Mouse (Mus musculus): ENCODE results near the gene Vcl. TPM values are rescaled to one million over a fixed set of nuclear protein-coding genes. Genes with fewer than 3 reads are reported as not detected.
A peak's percentile ranks its signal among the peaks of the same experiment; 100 is the strongest.

The Vcl gene
- polyA plus RNA-seq, 1 experiment from 2014 or later, result 9.0 TPM

- Histone ChIP-seq H3K4me2 (replicated peaks) (no peak overlapping the region), H3K9ac (replicated peaks) (no peak overlapping the region), H3K27me3 (no peaks in the 10 kb centered on the region)
These were observed 12.3 kb upstream of the Vcl start for GRCm38 (mm10) chr14:20916625-20917612.

GRCm38 (mm10) chr14:20924071-20924789 lies 5.0 kb upstream of the Vcl start:
- H3K9me3 ChIP-seq, result no peaks in the 10 kb centered on the region
- 86% methylated on average over 5 of the region's 5 CpGs for WGBS
- no peak overlapping the region for H3K4me2 ChIP-seq (replicated peaks)
- no peak overlapping the region for H3K4me3 ChIP-seq
- no peaks in the 10 kb centered on the region for H3K36me3 ChIP-seq
- ATAC-seq (replicated peaks), result no peak
- H3K9ac ChIP-seq (replicated peaks), result no peak overlapping the region
- H3K27me3 ChIP-seq, result no peaks in the 10 kb centered on the region
- H3K4me1 ChIP-seq, result no peaks in the 10 kb centered on the region
- H3K27ac ChIP-seq (replicated peaks), result no peak overlapping the region

More at GRCm38 (mm10) chr14:20916625-20917612, 12.3 kb upstream of the Vcl start:
- Histone ChIP-seq H3K4me1 (no peaks in the 10 kb centered on the region), H3K27ac (replicated peaks) (no peak overlapping the region), H3K9me3 (no peaks in the 10 kb centered on the region), H3K36me3 (no peaks in the 10 kb centered on the region), H3K4me3 (no peak overlapping the region)
- ATAC-seq (replicated peaks), result no peak
- WGBS, result 91% methylated on average over 7 of the region's 7 CpGs

GRCm38 (mm10) chr14:20927470-20928307 lies 1.5 kb upstream of the Vcl start:
- Histone ChIP-seq H3K27ac (replicated peaks) (no peak overlapping the region), H3K4me1 (peaks cover 16% of the 10 kb centered on the region), H3K9me3 (no peaks in the 10 kb centered on the region), H3K4me2 (replicated peaks) (no peak overlapping the region), H3K36me3 (no peaks in the 10 kb centered on the region), H3K4me3 (no peak overlapping the region), H3K9ac (replicated peaks) (no peak overlapping the region), H3K27me3 (no peaks in the 10 kb centered on the region)
- ATAC-seq (replicated peaks), result no peak
- WGBS, result 89% methylated on average over 4 of the region's 4 CpGs

- peak overlapping the region; percentile 71 for H3K4me2 ChIP-seq (replicated peaks)
- no peaks in the 10 kb centered on the region for H3K9me3 ChIP-seq
- ATAC-seq (replicated peaks), result no peak
- H3K9ac ChIP-seq (replicated peaks), result 0 out of 2 replicates have a peak overlapping the region, but pooled peaks have one; percentile 47
- 24% methylated on average over 4 of the region's 4 CpGs for WGBS
- H3K36me3 ChIP-seq, result no peaks in the 10 kb centered on the region
- H3K27me3 ChIP-seq, result no peaks in the 10 kb centered on the region
- H3K27ac ChIP-seq (replicated peaks), result peak overlapping the region; percentile 35; the same call in 1 of the 2 replicates
- peak overlapping the region; percentile 76 for H3K4me3 ChIP-seq
- peaks cover 16% of the 10 kb centered on the region for H3K4me1 ChIP-seq
These were observed 901 bp upstream of the Vcl start for GRCm38 (mm10) chr14:20928308-20928685.

GRCm38 (mm10) chr14:20929814-20930434 lies 726 bp downstream of the Vcl start:
- Histone ChIP-seq H3K27me3 (no peaks in the 10 kb centered on the region), H3K36me3 (no peaks in the 10 kb centered on the region), H3K9ac (replicated peaks) (peak overlapping the region; percentile 65), H3K4me1 (peaks cover 16% of the 10 kb centered on the region), H3K27ac (replicated peaks) (peak overlapping the region; percentile 27; the same call in 1 of the 2 replicates), H3K9me3 (no peaks in the 10 kb centered on the region), H3K4me2 (replicated peaks) (peak overlapping the region; percentile 71), H3K4me3 (peak overlapping the region; percentile 76)
- 1% methylated on average over 19 of the region's 19 CpGs for WGBS
- ATAC-seq (replicated peaks), result peak; percentile 21; the same call in 1 of the 2 replicates

- 47% methylated on average over 8 of the region's 8 CpGs for WGBS
- Histone ChIP-seq H3K27ac (replicated peaks) (no peak overlapping the region), H3K4me3 (peak overlapping the region; percentile 76), H3K9me3 (no peaks in the 10 kb centered on the region), H3K4me1 (peaks cover 16% of the 10 kb centered on the region), H3K36me3 (no peaks in the 10 kb centered on the region), H3K9ac (replicated peaks) (peak overlapping the region; percentile 65), H3K4me2 (replicated peaks) (peak overlapping the region; percentile 71), H3K27me3 (no peaks in the 10 kb centered on the region)
- no peak for ATAC-seq (replicated peaks)
These were observed 1.5 kb downstream of the Vcl start for GRCm38 (mm10) chr14:20930481-20931391.

GRCm38 (mm10) chr14:20938424-20938823 lies 9.2 kb downstream of the Vcl start:
- 0 out of 2 replicates have a peak, but pooled peaks cover 4% of the 10 kb centered on the region for H3K4me1 ChIP-seq
- H3K4me2 ChIP-seq (replicated peaks), result no peak overlapping the region
- no peaks in the 10 kb centered on the region for H3K27me3 ChIP-seq
- ATAC-seq (replicated peaks), result no peak
- H3K36me3 ChIP-seq, result no peaks in the 10 kb centered on the region
- no peak overlapping the region for H3K4me3 ChIP-seq
- no peaks in the 10 kb centered on the region for H3K9me3 ChIP-seq
- H3K27ac ChIP-seq (replicated peaks), result no peak overlapping the region
- H3K9ac ChIP-seq (replicated peaks), result no peak overlapping the region
- 53% methylated on average over 2 of the region's 2 CpGs for WGBS

GRCm38 (mm10) chr14:20938860-20939259 lies 9.7 kb downstream of the Vcl start:
- 18% methylated on average over 1 of the region's 1 CpGs for WGBS
- H3K4me3 ChIP-seq, result no peak overlapping the region
- H3K27me3 ChIP-seq, result no peaks in the 10 kb centered on the region
- 0 out of 2 replicates have a peak, but pooled peaks cover 4% of the 10 kb centered on the region for H3K4me1 ChIP-seq
- H3K9ac ChIP-seq (replicated peaks), result no peak overlapping the region
- H3K9me3 ChIP-seq, result no peaks in the 10 kb centered on the region
- no peak overlapping the region for H3K27ac ChIP-seq (replicated peaks)
- no peak overlapping the region for H3K4me2 ChIP-seq (replicated peaks)
- no peak for ATAC-seq (replicated peaks)
- no peaks in the 10 kb centered on the region for H3K36me3 ChIP-seq

- Histone ChIP-seq H3K4me1 (no peaks in the 10 kb centered on the region), H3K27me3 (no peaks in the 10 kb centered on the region), H3K9ac (replicated peaks) (no peak overlapping the region), H3K4me3 (no peak overlapping the region), H3K4me2 (replicated peaks) (no peak overlapping the region), H3K36me3 (no peaks in the 10 kb centered on the region), H3K9me3 (no peaks in the 10 kb centered on the region), H3K27ac (replicated peaks) (no peak overlapping the region)
- WGBS, result 94% methylated on average over 2 of the region's 2 CpGs
- ATAC-seq (replicated peaks), result no peak
These were observed 16.1 kb downstream of the Vcl start for GRCm38 (mm10) chr14:20945296-20945695.

- Histone ChIP-seq H3K27me3 (no peaks in the 10 kb centered on the region), H3K36me3 (no peaks in the 10 kb centered on the region), H3K4me1 (peaks cover 17% of the 10 kb centered on the region), H3K4me3 (no peak overlapping the region), H3K9ac (replicated peaks) (no peak overlapping the region), H3K27ac (replicated peaks) (no peak overlapping the region), H3K4me2 (replicated peaks) (no peak overlapping the region), H3K9me3 (no peaks in the 10 kb centered on the region)
- ATAC-seq (replicated peaks), result no peak
These were observed 26.8 kb downstream of the Vcl start for GRCm38 (mm10) chr14:20956021-20956420.
